Mouse (Mus musculus) ES-Bruce4 (cell line): Measurements from ENCODE around the gene Tbc1d10c.

ENCODE experiments used
- CTCF ChIP-seq: IDR thresholded peaks from one replicate; pipeline ENCODE4 v1.8.1; 2011; ENCODE audit warnings: low read depth, low read length
- POLR2A ChIP-seq: IDR thresholded peaks from one replicate; pipeline ENCODE4 v1.8.1; 2011; ENCODE audit warnings: low read length; ENCODE audit not compliant: insufficient read depth

GRCm38 (mm10) chr19:4215451-4215840, 24.4 kb upstream of the Tbc1d10c start:
- TF ChIP-seq CTCF = no peak
- TF ChIP-seq POLR2A = no peak
